Mouse (Mus musculus): ENCODE results near the gene Baz2b. TPM values are rescaled to one million over a fixed set of nuclear protein-coding genes. Genes with fewer than 3 reads are reported as not detected.

Baz2b gene
- polyA plus RNA-seq, 1 experiment from 2014 or later = 86.9 TPM

- H3K9ac ChIP-seq (replicated peaks; ENCODE audit: low read length) = no peak overlapping the region
- H3K27ac ChIP-seq (replicated peaks; ENCODE audit: low read depth, low read length) = no peak overlapping the region
- no peaks in the 10 kb centered on the region for H3K9me3 ChIP-seq (ENCODE audit: control insufficient read depth, low read length)
- no peaks in the 10 kb centered on the region for H3K4me1 ChIP-seq (ENCODE audit: control insufficient read depth, insufficient read depth, low read length)
- DNase-seq (no peak), ATAC-seq (ENCODE audit: low FRiP score, low TSS enrichment) (no peak)
- peaks cover 42% of the 10 kb centered on the region for H3K36me3 ChIP-seq (ENCODE audit: control insufficient read depth, insufficient read depth, low read length)
- WGBS = 92% methylated on average over 2 of the region's 2 CpGs
- H3K4me3 ChIP-seq (replicated peaks; ENCODE audit: low read depth, low read length) = no peak overlapping the region
- no peak overlapping the region for H3K4me2 ChIP-seq (ENCODE audit: low read length)
- H3K27me3 ChIP-seq (ENCODE audit: control insufficient read depth, insufficient read depth, low read length) = no peaks in the 10 kb centered on the region
Observed at GRCm38 (mm10) chr2:59960495-59960772, 249.2 kb downstream of the Baz2b start.

- H3K36me3 ChIP-seq (ENCODE audit: control insufficient read depth, insufficient read depth, low read length) = peaks cover 42% of the 10 kb centered on the region
- H3K4me2 ChIP-seq (ENCODE audit: low read length) = no peak overlapping the region
- DNase-seq (no peak), ATAC-seq (ENCODE audit: low FRiP score, low TSS enrichment) (no peak)
- H3K9ac ChIP-seq (replicated peaks; ENCODE audit: low read length) = no peak overlapping the region
- no peak overlapping the region for H3K27ac ChIP-seq (replicated peaks; ENCODE audit: low read depth, low read length)
- H3K27me3 ChIP-seq (ENCODE audit: control insufficient read depth, insufficient read depth, low read length) = no peaks in the 10 kb centered on the region
- no peaks in the 10 kb centered on the region for H3K9me3 ChIP-seq (ENCODE audit: control insufficient read depth, low read length)
- H3K4me3 ChIP-seq (replicated peaks; ENCODE audit: low read depth, low read length) = no peak overlapping the region
- WGBS = 93% methylated on average over 14 of the region's 14 CpGs
- no peaks in the 10 kb centered on the region for H3K4me1 ChIP-seq (ENCODE audit: control insufficient read depth, insufficient read depth, low read length)
Observed at GRCm38 (mm10) chr2:59959668-59960494, 249.8 kb downstream of the Baz2b start.

GRCm38 (mm10) chr2:59958543-59958942 is 251.1 kb downstream of the Baz2b start:
- H3K4me1 ChIP-seq (ENCODE audit: control insufficient read depth, insufficient read depth, low read length) = no peaks in the 10 kb centered on the region
- ATAC-seq (ENCODE audit: low FRiP score, low TSS enrichment) (peak; percentile 20; the same call in 1 of the 2 replicates), DNase-seq (peak; percentile 78)
- no peak overlapping the region for H3K4me2 ChIP-seq (ENCODE audit: low read length)
- no peaks in the 10 kb centered on the region for H3K9me3 ChIP-seq (ENCODE audit: control insufficient read depth, low read length)
- H3K9ac ChIP-seq (replicated peaks; ENCODE audit: low read length) = no peak overlapping the region
- no peak overlapping the region for H3K27ac ChIP-seq (replicated peaks; ENCODE audit: low read depth, low read length)
- H3K36me3 ChIP-seq (ENCODE audit: control insufficient read depth, insufficient read depth, low read length) = peaks cover 48% of the 10 kb centered on the region
- no peaks in the 10 kb centered on the region for H3K27me3 ChIP-seq (ENCODE audit: control insufficient read depth, insufficient read depth, low read length)
- WGBS = 56% methylated on average over 6 of the region's 6 CpGs
- no peak overlapping the region for H3K4me3 ChIP-seq (replicated peaks; ENCODE audit: low read depth, low read length)

- H3K4me1 ChIP-seq (ENCODE audit: control insufficient read depth, insufficient read depth, low read length) = no peaks in the 10 kb centered on the region
Observed at GRCm38 (mm10) chr2:59955916-59956315, 253.7 kb downstream of the Baz2b start.

GRCm38 (mm10) chr2:59954791-59955190 is 254.8 kb downstream of the Baz2b start:
- Histone ChIP-seq H3K27ac (replicated peaks; ENCODE audit: low read depth, low read length) (no peak overlapping the region), H3K27me3 (ENCODE audit: control insufficient read depth, insufficient read depth, low read length) (no peaks in the 10 kb centered on the region), H3K4me2 (ENCODE audit: low read length) (no peak overlapping the region), H3K9me3 (ENCODE audit: control insufficient read depth, low read length) (no peaks in the 10 kb centered on the region), H3K36me3 (ENCODE audit: control insufficient read depth, insufficient read depth, low read length) (peaks cover 49% of the 10 kb centered on the region), H3K4me1 (ENCODE audit: control insufficient read depth, insufficient read depth, low read length) (no peaks in the 10 kb centered on the region), H3K9ac (replicated peaks; ENCODE audit: low read length) (no peak overlapping the region), H3K4me3 (replicated peaks; ENCODE audit: low read depth, low read length) (no peak overlapping the region)
- ATAC-seq (ENCODE audit: low FRiP score, low TSS enrichment) (no peak), DNase-seq (no peak)
- WGBS = 69% methylated on average over 3 of the region's 3 CpGs

More at GRCm38 (mm10) chr2:59955916-59956315, 253.7 kb downstream of the Baz2b start:
- Histone ChIP-seq H3K9ac (replicated peaks; ENCODE audit: low read length) (no peak overlapping the region), H3K36me3 (ENCODE audit: control insufficient read depth, insufficient read depth, low read length) (peaks cover 47% of the 10 kb centered on the region), H3K4me3 (replicated peaks; ENCODE audit: low read depth, low read length) (no peak overlapping the region), H3K4me2 (ENCODE audit: low read length) (no peak overlapping the region), H3K27me3 (ENCODE audit: control insufficient read depth, insufficient read depth, low read length) (no peaks in the 10 kb centered on the region), H3K27ac (replicated peaks; ENCODE audit: low read depth, low read length) (no peak overlapping the region), H3K9me3 (ENCODE audit: control insufficient read depth, low read length) (no peaks in the 10 kb centered on the region)
- DNase-seq (no peak), ATAC-seq (ENCODE audit: low FRiP score, low TSS enrichment) (no peak)
- 91% methylated on average over 7 of the region's 7 CpGs for WGBS

GRCm38 (mm10) chr2:59952286-59953014 is 257.2 kb downstream of the Baz2b start:
- 95% methylated on average over 13 of the region's 13 CpGs for WGBS
- DNase-seq (no peak), ATAC-seq (ENCODE audit: low FRiP score, low TSS enrichment) (no peak)
- no peaks in the 10 kb centered on the region for H3K27me3 ChIP-seq (ENCODE audit: control insufficient read depth, insufficient read depth, low read length)
- no peaks in the 10 kb centered on the region for H3K4me1 ChIP-seq (ENCODE audit: control insufficient read depth, insufficient read depth, low read length)
- H3K4me2 ChIP-seq (ENCODE audit: low read length) = no peak overlapping the region
- no peak overlapping the region for H3K9ac ChIP-seq (replicated peaks; ENCODE audit: low read length)
- no peaks in the 10 kb centered on the region for H3K9me3 ChIP-seq (ENCODE audit: control insufficient read depth, low read length)
- H3K27ac ChIP-seq (replicated peaks; ENCODE audit: low read depth, low read length) = no peak overlapping the region
- peaks cover 46% of the 10 kb centered on the region for H3K36me3 ChIP-seq (ENCODE audit: control insufficient read depth, insufficient read depth, low read length)
- no peak overlapping the region for H3K4me3 ChIP-seq (replicated peaks; ENCODE audit: low read depth, low read length)

- H3K27me3 ChIP-seq (ENCODE audit: control insufficient read depth, insufficient read depth, low read length) = no peaks in the 10 kb centered on the region
- no peak overlapping the region for H3K9ac ChIP-seq (replicated peaks; ENCODE audit: low read length)
- no peak for ATAC-seq (ENCODE audit: low FRiP score, low TSS enrichment)
- no peak overlapping the region for H3K27ac ChIP-seq (replicated peaks; ENCODE audit: low read depth, low read length)
- no peak overlapping the region for H3K4me2 ChIP-seq (ENCODE audit: low read length)
- no peak overlapping the region for H3K4me3 ChIP-seq (replicated peaks; ENCODE audit: low read depth, low read length)
- H3K9me3 ChIP-seq (ENCODE audit: control insufficient read depth, low read length) = no peaks in the 10 kb centered on the region
- 92% methylated on average over 8 of the region's 8 CpGs for WGBS
- H3K36me3 ChIP-seq (ENCODE audit: control insufficient read depth, insufficient read depth, low read length) = peaks cover 43% of the 10 kb centered on the region
- no peaks in the 10 kb centered on the region for H3K4me1 ChIP-seq (ENCODE audit: control insufficient read depth, insufficient read depth, low read length)
- no peak for DNase-seq
Observed at GRCm38 (mm10) chr2:59951706-59952105, 257.9 kb downstream of the Baz2b start.

GRCm38 (mm10) chr2:59951127-59951526 is 258.5 kb downstream of the Baz2b start:
- no peaks in the 10 kb centered on the region for H3K4me1 ChIP-seq (ENCODE audit: control insufficient read depth, insufficient read depth, low read length)
- no peak overlapping the region for H3K4me2 ChIP-seq (ENCODE audit: low read length)
- H3K4me3 ChIP-seq (replicated peaks; ENCODE audit: low read depth, low read length) = no peak overlapping the region
- H3K27me3 ChIP-seq (ENCODE audit: control insufficient read depth, insufficient read depth, low read length) = no peaks in the 10 kb centered on the region
- WGBS = 87% methylated on average over 4 of the region's 4 CpGs
- DNase-seq (no peak), ATAC-seq (ENCODE audit: low FRiP score, low TSS enrichment) (no peak)
- no peak overlapping the region for H3K9ac ChIP-seq (replicated peaks; ENCODE audit: low read length)
- no peaks in the 10 kb centered on the region for H3K9me3 ChIP-seq (ENCODE audit: control insufficient read depth, low read length)
- no peak overlapping the region for H3K27ac ChIP-seq (replicated peaks; ENCODE audit: low read depth, low read length)
- H3K36me3 ChIP-seq (ENCODE audit: control insufficient read depth, insufficient read depth, low read length) = peaks cover 38% of the 10 kb centered on the region

GRCm38 (mm10) chr2:59936296-59936695 is 273.3 kb downstream of the Baz2b start:
- no peak overlapping the region for H3K4me2 ChIP-seq (ENCODE audit: low read length)
- 37% methylated on average over 9 of the region's 9 CpGs for whole genome bisulfite sequencing
- no peak overlapping the region for H3K27ac ChIP-seq (replicated peaks; ENCODE audit: low read depth, low read length)
- H3K27me3 ChIP-seq (ENCODE audit: control insufficient read depth, insufficient read depth, low read length) = no peaks in the 10 kb centered on the region
- H3K9ac ChIP-seq (replicated peaks; ENCODE audit: low read length) = no peak overlapping the region
- peaks cover 23% of the 10 kb centered on the region for H3K36me3 ChIP-seq (ENCODE audit: control insufficient read depth, insufficient read depth, low read length)
- no peak for DNase-seq
- H3K9me3 ChIP-seq (ENCODE audit: control insufficient read depth, low read length) = no peaks in the 10 kb centered on the region
- no peak overlapping the region for H3K4me3 ChIP-seq (replicated peaks; ENCODE audit: low read depth, low read length)
- no peaks in the 10 kb centered on the region for H3K4me1 ChIP-seq (ENCODE audit: control insufficient read depth, insufficient read depth, low read length)
- ATAC-seq (ENCODE audit: low FRiP score, low TSS enrichment) = no peak

Measured in midbrain, embryonic 14.5 days (tissue).